10 mouse cellular contexts compared by ENCODE assay signal in the genomic region with DNA sequence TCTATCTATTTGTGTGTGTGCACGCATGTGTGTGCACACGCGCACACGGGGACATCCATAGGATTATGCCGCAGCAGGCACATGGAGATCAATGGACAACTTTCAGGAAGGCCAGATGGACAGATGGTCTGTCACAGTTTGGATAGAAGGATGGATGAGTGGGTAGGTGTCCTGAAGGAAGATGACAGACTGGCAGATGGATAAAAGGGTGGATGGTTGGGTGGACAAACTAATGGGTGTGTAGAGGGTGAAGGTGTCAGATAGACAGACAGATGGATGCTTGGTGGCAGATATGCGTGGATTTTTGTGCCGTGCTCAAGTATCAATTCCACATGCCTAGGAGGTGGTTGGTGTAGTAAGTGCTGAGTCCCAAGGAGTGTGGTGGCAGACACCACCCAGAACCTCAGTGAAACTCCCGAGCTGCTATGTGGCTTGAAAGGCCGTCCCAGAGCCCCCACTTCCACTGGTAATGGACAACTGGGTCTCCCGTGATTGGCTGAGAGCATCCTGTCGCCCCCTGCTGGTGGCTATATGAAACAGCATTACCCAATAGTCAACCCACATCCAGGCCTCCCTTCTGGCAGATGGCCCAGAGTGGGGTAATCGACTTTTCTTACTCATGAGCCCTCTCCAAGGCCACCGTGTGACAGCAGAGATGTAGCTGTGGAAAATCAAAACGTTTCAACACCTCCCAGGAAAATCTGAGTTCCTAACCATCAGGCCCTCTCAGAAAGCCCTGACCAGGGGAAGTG. TPM values are rescaled to one million over a fixed set of nuclear protein-coding genes. Genes with fewer than 3 reads are reported as not detected.
DNase-seq lines count a peak whose midpoint lies in the region; ATAC-seq and TF ChIP-seq lines count a peak whose summit lies in the region.
"Had no signal": no experiment of that assay in that cellular context is flagged by ENCODE, and none has a peak within 500 bp of the region (broad histone marks: within the 10 kb centered on the region; RNA-seq: fewer than 3 reads in every experiment).

No protein-coding gene starts in this region.

- peak; percentile 59 for DNase-seq in kidney, postnatal 0 days (ENCODE audit: low spot score)
- peak; percentile 26 for DNase-seq in Muller cell, postnatal 12 days (ENCODE audit: inconsistent ontology term)
- peak; percentile 81 for DNase-seq in cerebellum, adult 9-10 months
- peak; percentile 22 to 50 for DNase-seq in gastrocnemius, postnatal 36 days
- DNase-seq in layer of hippocampus, postnatal 36 days = peak; percentile 60 to 63
- DNase-seq in mesoderm, embryonic 11.5 days (ENCODE audit: low read depth, low spot score) = peak; percentile 63
- DNase-seq in thymus, postnatal 4 days = peak; percentile 36

- peak; percentile 80 for TF ChIP-seq CTCF in kidney, postnatal 0 days (IDR thresholded peaks at IDR 0.05; ENCODE audit: low read depth)

- WGBS in kidney, postnatal 0 days = 58% methylated on average over 14 of the region's 14 CpGs
- WGBS in kidney, embryonic 14.5 days = 59% methylated on average over 14 of the region's 14 CpGs

- H3K27ac ChIP-seq in kidney, postnatal 0 days = no peak overlapping the region
- no peak overlapping the region for H3K27ac ChIP-seq in kidney, embryonic 14.5 days (ENCODE audit: low read depth, low read length)
- H3K27ac ChIP-seq: embryonic facial prominence, embryonic 12.5 days; midbrain, embryonic 12.5 days had no signal

- ATAC-seq in kidney, postnatal 0 days (replicated peaks; ENCODE audit: low FRiP score, low read depth) = no peak
- ATAC-seq in kidney, embryonic 14.5 days (ENCODE audit: low FRiP score, low TSS enrichment) = no peak

- no peak overlapping the region for H3K9ac ChIP-seq in kidney, postnatal 0 days (ENCODE audit: low read depth, low read length)
- H3K9ac ChIP-seq in kidney, embryonic 14.5 days (ENCODE audit: low read depth, low read length) = no peak overlapping the region
- H3K9ac ChIP-seq: embryonic facial prominence, embryonic 12.5 days; midbrain, embryonic 12.5 days had no signal

- H3K9me3 ChIP-seq in kidney, postnatal 0 days (replicated peaks; ENCODE audit: low read length) = no peaks in the 10 kb centered on the region
- no peaks in the 10 kb centered on the region for H3K9me3 ChIP-seq in kidney, embryonic 14.5 days (ENCODE audit: control insufficient read depth, low read length)
- H3K9me3 ChIP-seq: embryonic facial prominence, embryonic 12.5 days; midbrain, embryonic 12.5 days had no signal

- intact Hi-C loops in gastrocnemius, postnatal 36 days (cut with DNase I) = no loop called here

- H3K4me1 ChIP-seq in kidney, postnatal 0 days (replicated peaks; ENCODE audit: insufficient read depth, low read length) = no peaks in the 10 kb centered on the region
- H3K4me1 ChIP-seq in kidney, embryonic 14.5 days (ENCODE audit: control insufficient read depth, insufficient read depth, low read length) = no peaks in the 10 kb centered on the region
- H3K4me1 ChIP-seq: embryonic facial prominence, embryonic 12.5 days had no signal

- H3K27me3 ChIP-seq in kidney, postnatal 0 days (ENCODE audit: insufficient read depth, low read length) = no peaks in the 10 kb centered on the region
- H3K27me3 ChIP-seq in kidney, embryonic 14.5 days (ENCODE audit: control insufficient read depth, insufficient read depth, low read length) = peaks cover 26% of the 10 kb centered on the region

- no peak overlapping the region for H3K4me3 ChIP-seq in kidney, postnatal 0 days (replicated peaks; ENCODE audit: low read depth, low read length)
- H3K4me3 ChIP-seq in kidney, embryonic 14.5 days (ENCODE audit: low read length) = no peak overlapping the region
- H3K4me3 ChIP-seq: embryonic facial prominence, embryonic 12.5 days; midbrain, embryonic 12.5 days had no signal

- no peaks in the 10 kb centered on the region for H3K36me3 ChIP-seq in kidney, postnatal 0 days (ENCODE audit: insufficient read depth, low read length)
- H3K36me3 ChIP-seq in kidney, embryonic 14.5 days (ENCODE audit: control insufficient read depth, insufficient read depth, low read length) = no peaks in the 10 kb centered on the region
- H3K36me3 ChIP-seq: embryonic facial prominence, embryonic 12.5 days; midbrain, embryonic 12.5 days had no signal

- H3K4me2 ChIP-seq in kidney, postnatal 0 days (ENCODE audit: low read length) = no peak overlapping the region
- H3K4me2 ChIP-seq in kidney, embryonic 14.5 days (replicated peaks; ENCODE audit: low read depth, low read length) = no peak overlapping the region
- H3K4me2 ChIP-seq: embryonic facial prominence, embryonic 12.5 days; midbrain, embryonic 12.5 days had no signal

RNA-seq across cellular contexts. Expression of a gene that starts 58.0 kb away (rescaled TPM):
- polyA plus RNA-seq in kidney, postnatal 0 days (2015; fragmentation: Nextera tagmentation; extraction: Ambion mirVana) = 1.7 and 2.0 TPM in 2 replicates
- 2.5 and 3.7 TPM in 2 replicates for polyA plus RNA-seq in kidney, embryonic 14.5 days (2014; fragmentation: Nextera tagmentation; extraction: Ambion mirVana)
- total RNA-seq in gastrocnemius, postnatal 36 days (2021) = under 1 TPM; 0.23 to 0.30 TPM
- 10 to 100 TPM; 83.5 to 86.8 TPM for total RNA-seq in layer of hippocampus, postnatal 36 days (2021)

Comparison
In these comparisons a context has a peak if more than half of its experiments do, and no peak if none do; other contexts are left out.
1. DNase-seq: peak in every context shown above with its lines; median percentile 81 in cerebellum, adult 9-10 months; 63 in mesoderm, embryonic 11.5 days; 62 in layer of hippocampus, postnatal 36 days; 59 in kidney, postnatal 0 days; 36 in gastrocnemius, postnatal 36 days; 36 in thymus, postnatal 4 days; 26 in Muller cell, postnatal 12 days.
2. RNA of a gene that starts 58.0 kb away (total RNA-seq): 83.5 to 86.8 TPM in layer of hippocampus, postnatal 36 days; 0.23 to 0.30 TPM in gastrocnemius, postnatal 36 days; every median in the first group is over 10 times any median in the second.